Mouse (Mus musculus) effector memory CD4-positive, alpha-beta T cell, adult 5 months (primary cell): ENCODE measurements around the gene Pcdh15. TPM values are rescaled to one million over a fixed set of nuclear protein-coding genes. Genes with fewer than 3 reads are reported as not detected.

Experiments used
- polyA plus RNA-seq: library from polyadenylated mRNA; unstranded; fragments of 100-300 nt; shearing (Covaris generic); gene quantifications from one replicate; pipeline ENCODE4 v1.2.1, GENCODE M21; 2017

Gene Pcdh15
- 0.37 TPM for polyA plus RNA-seq

GRCm38 (mm10) chr10:73098966-73099845, at the start of gene Pcdh15:
Pcdh15 (plus strand) TSS chr10:73099342.

